Mouse (Mus musculus) skeletal muscle tissue, adult 2 months (tissue): ENCODE measurements around the gene St7.

Experiments used
- DNase-seq: peaks from one replicate; pipeline ENCODE4 v3.0.0-alpha.2; 2012; ENCODE audit warnings: low read depth, low spot score

Gene St7

DNA sequence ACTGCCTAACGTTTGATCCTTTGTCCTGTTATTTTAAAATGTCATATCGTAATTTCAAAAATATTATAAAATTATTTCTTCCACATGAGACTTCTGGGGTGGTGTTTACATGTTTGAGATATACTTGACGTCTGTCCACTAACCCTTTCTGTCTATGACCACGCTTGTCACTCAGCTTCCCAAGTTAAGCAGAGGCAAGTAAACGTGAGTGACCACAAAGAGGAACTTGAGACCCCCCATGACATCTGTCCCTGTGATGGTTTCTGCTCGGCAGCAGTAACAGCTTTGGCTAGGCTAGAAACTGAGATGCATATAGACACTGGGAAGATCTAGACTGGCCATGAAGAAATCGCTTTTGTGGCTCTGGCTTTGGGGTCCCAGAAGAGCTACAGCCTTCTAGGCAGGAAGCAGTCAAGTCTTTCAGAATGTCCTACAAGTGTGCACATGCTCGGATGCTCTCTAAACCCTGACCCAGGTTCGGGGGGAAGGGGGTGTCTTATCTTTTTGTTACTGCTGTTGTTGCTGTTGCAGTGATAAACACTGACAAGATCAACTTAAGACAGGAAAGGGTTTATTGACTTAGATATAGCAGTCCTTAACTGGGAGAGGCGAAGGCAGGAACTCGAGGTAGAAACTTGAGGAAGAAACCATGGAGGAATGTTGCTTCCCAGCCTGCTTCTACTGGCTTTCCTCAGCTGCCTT, 254.5 kb downstream of the St7 start:
- no peak for DNase-seq

DNA sequence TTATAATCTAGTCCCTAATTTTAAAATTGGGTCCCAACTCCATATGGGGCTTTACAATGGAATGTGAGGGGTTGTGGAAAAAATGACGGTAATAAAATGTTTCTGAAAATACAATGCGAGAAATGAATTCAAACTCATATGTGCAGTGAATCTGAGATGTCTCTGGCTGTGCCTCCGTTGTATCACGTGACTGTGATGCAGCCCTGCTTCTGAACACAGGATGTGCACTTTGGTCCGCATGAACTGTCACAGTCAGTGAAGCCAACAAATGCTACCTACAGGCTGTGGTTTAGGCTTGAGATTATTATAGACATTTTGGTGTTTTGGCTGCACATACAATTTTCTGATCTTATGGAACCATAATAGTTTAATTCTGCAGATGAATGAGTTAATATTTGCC, 256.4 kb downstream of the St7 start:
- DNase-seq = no peak

DNA sequence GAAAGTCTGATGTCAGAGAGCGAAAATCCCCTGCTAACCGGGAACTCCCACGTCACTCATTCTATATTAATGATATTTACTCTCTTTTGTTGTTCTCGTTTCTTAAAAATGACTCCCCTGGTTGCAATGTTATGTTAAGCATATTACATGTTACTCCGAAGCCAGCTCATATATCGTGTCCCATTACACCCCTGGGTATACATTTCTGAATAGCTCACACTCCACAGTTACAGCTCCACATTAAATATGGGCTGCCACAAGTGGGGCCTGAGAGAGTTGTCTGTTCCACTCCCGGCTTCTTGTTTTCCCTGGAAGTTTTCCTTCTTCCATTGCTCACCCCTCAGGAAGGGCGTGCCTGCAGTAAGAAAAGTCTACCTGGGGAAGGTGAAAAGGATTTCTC, 259.0 kb downstream of the St7 start:
- no peak for DNase-seq

DNA sequence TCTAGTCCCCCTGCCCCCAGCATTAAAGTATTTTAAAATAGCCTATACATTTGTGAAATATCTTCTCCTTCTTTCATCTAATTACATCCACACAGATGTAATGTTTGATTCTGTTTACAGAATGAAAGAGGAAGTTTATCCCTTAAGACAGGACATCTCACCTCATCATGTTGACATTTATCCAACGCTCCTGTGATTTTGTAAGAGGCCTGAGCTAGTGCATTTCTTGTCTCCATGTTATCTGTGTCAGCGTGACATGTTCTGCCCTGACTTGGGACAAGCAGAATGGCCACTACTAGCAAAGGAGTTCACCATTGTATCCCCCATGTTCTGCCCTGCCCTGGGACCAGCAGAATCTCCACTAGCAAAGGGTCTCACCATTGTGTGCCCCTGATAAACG, 270.7 kb downstream of the St7 start:
- no peak for DNase-seq

DNA sequence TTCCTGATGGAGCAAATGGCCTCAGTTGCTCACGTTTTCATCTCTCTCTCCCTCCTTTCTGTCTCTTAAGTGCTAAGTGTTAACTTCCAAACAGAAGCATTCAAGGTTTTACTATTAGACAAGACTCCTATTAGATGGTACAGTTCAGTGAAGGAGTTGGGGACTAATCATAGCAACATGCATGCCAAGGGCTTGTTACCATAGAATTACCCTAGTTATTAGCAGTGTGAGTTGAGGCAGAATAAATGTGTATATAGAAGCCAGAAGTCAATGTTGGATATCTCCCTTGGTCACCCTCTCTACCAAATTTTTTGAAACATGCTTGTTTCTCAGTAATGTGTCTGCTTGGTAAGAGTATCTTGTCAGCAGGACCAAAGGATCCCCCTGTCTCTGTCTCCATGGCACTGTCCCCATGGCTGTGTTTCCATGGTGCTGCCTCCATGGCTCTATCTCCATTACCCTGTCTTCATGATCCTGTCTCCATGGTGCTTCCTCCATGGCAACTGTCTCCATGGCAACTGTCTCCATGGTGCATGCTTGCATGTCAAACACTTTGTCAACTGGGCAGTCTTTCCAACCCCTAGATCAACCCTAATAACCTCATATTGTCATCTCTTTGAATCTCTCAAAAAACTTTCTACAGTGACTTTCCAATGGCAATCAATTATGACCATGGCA, 275.9 kb downstream of the St7 start:
- no peak for DNase-seq

DNA sequence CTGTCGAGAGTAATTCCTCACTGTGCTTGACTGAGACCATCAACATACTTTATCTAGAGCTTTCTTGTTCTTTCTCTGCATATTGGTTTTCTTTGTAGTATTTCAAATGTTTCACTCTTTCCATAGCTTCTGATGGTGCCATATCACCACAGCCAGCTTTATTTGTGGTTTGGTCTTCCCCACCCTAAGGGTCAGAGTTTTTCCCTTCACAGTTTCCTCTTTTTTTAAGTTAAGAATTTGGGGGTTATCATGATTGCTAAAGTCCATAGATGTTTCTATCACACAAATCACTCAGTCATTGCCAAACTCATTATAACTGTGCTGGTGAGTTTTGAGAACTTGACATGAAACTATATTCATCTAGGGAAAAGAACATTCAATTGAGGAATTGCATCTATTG, 277.1 kb downstream of the St7 start:
- DNase-seq = no peak

DNA sequence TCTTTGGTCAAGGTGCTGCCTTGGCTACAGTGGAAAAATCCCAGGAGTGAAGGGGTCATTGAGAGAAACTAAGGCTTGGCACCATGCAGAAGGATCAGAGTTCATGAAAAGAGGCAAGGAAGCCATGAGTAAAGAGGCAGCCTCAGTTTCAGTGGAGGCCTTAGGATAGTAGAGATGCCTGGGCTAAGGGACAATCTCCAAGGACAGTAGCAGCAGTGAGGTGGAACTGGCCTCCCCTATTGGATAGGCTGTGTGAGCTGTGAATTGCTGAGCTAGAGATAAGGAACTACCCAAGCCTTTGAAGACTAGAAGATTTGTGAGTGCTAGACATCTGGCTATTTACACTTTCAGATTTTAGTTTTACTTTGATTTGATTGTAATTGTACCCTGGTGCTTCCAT, 278.7 kb downstream of the St7 start:
- DNase-seq = no peak

DNA sequence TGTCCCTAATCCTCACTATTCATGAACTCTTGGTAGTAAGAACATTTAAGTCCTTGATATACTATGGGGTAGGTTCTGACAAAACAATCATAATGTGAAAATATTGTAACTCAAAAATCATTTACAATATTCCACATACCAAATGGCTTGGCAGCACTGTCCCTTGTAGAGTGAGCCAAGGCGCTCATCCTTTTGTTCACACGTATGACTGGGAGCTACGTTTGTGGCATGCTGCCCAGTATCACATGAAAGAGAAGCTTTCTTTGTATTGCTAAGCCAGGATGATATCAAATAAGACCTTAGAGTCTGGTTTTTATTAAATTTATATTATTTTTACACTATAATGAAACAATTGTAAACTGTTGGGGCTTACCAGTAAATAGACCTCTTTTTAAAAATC, 281.7 kb downstream of the St7 start:
- DNase-seq = no peak

DNA sequence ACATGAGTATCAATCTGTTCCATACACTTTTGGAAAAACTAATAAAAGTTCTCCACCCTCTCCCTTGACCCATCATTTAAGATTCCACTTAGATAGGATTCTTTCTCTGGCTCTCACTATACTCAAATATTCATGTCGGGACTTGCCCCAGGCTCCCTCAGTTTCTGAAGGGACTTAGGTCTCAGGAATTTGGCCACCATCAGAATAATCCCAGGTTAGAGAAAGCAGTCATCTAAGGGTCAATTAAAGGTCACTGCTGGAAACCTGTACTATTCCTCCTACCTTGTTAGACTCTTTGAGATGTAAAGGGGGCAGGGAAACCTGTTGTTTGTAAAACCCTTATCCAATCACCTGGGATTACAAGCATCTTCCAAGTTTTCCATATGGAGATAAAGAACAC, 284.4 kb downstream of the St7 start:
- no peak for DNase-seq

DNA sequence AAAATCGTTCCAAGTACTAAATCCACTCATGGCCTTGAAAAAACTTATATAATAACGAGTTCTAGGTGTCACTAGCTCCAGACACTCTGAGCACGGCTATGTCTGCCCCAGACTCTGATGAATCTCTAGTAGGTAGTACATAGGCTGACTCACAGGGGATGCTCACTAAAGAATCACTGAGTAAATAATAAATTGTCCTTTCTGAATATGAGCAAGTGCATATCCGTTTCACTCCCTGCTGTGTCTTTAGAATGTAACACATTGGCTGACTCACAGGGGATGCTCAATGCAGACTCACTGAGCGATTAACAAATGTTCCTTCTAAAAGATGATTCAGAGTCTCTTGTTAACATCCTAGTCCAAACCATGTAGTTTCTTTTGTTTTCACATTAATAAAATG, 285.6 kb downstream of the St7 start:
- DNase-seq = no peak

DNA sequence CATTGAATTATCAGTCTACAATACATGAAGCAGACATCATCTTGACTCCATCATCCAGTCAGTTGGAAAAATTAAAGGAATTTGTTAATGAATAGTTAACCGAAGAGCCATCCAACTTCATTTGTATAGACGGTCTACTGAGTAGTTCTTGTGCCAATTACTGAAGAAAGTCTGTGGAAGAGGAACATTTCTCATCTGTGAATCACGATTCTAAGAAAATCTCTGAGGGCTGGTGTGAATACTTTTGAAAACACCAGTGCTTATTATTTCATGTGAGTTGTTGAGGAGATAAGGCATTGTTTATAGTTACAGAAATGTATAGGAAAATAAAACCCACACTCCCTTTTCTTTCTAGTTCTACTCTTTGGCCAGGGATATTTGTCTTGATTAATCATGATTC, 286.1 kb downstream of the St7 start:
- no peak for DNase-seq

DNA sequence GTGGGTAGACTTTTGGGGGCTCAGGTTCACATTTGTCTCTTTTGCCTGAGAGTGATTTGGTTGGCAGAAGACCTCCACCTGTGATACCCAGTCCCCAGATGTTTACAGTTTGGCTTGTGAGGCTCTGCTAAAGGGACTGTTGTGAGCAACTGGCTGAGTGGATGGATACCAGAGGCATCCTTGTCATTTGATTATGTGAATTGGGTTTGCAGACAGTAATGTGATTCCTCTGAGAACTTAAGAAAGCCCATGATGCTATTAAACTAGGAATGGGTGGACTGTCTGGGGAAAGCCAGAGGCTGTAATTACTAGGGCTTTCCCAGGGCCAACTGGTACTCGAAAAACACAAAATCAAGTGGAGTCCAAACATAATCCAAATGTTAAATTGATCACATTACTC, 286.6 kb downstream of the St7 start:
- no peak for DNase-seq

DNA sequence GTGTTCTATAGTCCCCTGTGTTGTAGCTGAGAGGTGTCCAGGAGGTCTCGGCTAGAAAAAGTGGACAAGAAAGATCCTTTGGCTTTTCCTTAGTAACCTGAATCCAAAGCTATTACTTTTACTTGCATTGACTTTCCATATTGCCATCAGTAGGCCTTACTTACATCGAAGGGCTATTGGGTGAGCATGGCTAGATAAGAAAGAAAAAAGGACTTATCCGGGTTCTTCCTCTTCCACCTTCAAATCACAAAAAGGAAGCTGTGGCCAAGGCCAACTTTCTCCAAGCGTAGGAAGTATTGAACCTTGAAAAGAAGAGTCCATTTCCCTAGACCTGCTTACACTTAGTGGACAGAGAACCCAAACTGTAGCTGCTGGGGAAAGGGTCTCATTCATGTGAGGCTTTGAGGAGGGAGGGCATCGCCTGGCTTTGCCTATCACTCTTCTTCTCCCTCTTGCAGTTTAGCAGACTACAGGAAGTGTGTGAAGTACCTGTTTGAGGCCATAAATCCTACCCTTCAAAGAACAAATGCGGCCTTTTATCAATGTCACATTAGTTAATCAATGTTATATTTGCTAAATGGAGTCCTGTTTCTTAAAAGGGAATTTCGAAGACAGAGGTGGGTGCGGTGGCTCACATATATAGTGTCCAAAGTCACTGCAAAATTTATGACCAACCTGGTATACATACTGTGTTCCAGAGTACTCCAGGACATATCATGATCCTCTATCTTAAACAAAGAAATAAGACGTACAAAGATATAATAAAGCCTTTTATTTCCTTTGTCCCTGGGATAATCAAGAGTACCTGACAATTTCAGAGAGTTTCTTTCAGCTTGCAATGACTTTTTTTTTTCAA, 297.7 kb downstream of the St7 start:
- DNase-seq = no peak

DNA sequence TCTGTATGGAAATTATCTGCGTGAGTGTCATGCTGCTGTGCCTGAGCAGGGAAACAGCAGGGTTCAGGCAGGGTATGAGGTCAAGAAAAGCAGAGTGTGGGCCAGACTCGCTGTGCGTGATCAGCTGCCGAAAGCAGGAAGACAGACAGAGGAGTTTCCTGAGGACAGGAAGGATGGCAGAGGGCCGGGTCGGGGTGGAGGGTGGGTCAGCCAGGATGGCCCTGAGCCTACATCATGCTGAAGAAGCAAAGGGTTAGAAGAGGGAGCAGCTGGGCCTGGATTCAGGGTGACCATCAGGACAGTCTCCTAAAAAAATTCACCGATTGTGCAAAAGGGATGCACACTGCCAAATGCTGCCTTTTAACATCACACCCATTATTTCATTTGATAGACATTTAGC, 298.9 kb downstream of the St7 start:
- peak; percentile 1 for DNase-seq
